In genomic region chr13:19150438-19151301, GRCm38 (mm10) we compare ENCODE assay signal across 25 mouse cellular contexts.
DNase-seq lines count a peak whose midpoint lies in the region; ATAC-seq and TF ChIP-seq lines count a peak whose summit lies in the region.
"Had no signal": no experiment of that assay in that cellular context is flagged by ENCODE, and none has a peak within 500 bp of the region (broad histone marks: within the 10 kb centered on the region; RNA-seq: fewer than 3 reads in every experiment).

No protein-coding gene starts in this region.

- ATAC-seq in kidney, embryonic 15.5 days (replicated peaks; ENCODE audit: low FRiP score), result peak; percentile 36; the same call in 1 of the 2 replicates
- peak; percentile 48 for ATAC-seq in Patski
- peak; percentile 83 for ATAC-seq in liver, embryonic 16.5 days (ENCODE audit: low read depth)
- ATAC-seq in lung, postnatal 0 days, result no peak
- ATAC-seq: CD4-positive, CD25-positive, alpha-beta regulatory T cell, adult 4 months; forebrain, embryonic 16.5 days; midbrain, embryonic 16.5 days had no signal

- no peak overlapping the region for H3K4me3 ChIP-seq in kidney, embryonic 15.5 days (replicated peaks)
- H3K4me3 ChIP-seq in liver, embryonic 16.5 days (ENCODE audit: low read depth, low read length), result no peak overlapping the region
- H3K4me3 ChIP-seq in lung, postnatal 0 days (ENCODE audit: low read depth, low read length), result no peak overlapping the region
- H3K4me3 ChIP-seq: gastrocnemius, adult 2 months; hindbrain, embryonic 15.5 days; limb, embryonic 12.5 days; myocyte; neural tube, embryonic 13.5 days had no signal

- POLR2A ChIA-PET in Patski (lab: Charles Lee), result no interaction called here

- no peaks in the 10 kb centered on the region for H3K9me3 ChIP-seq in kidney, embryonic 15.5 days (replicated peaks)
- no peaks in the 10 kb centered on the region for H3K9me3 ChIP-seq in liver, embryonic 16.5 days (replicated peaks; ENCODE audit: control insufficient read depth, low read length)
- H3K9me3 ChIP-seq in lung, postnatal 0 days (ENCODE audit: low read length), result no peaks in the 10 kb centered on the region
- H3K9me3 ChIP-seq: hindbrain, embryonic 15.5 days; limb, embryonic 12.5 days; neural tube, embryonic 13.5 days had no signal

- no peak overlapping the region for H3K9ac ChIP-seq in kidney, embryonic 15.5 days
- no peak overlapping the region for H3K9ac ChIP-seq in liver, embryonic 16.5 days (ENCODE audit: low read depth, low read length)
- no peak overlapping the region for H3K9ac ChIP-seq in lung, postnatal 0 days (replicated peaks; ENCODE audit: low read depth)
- H3K9ac ChIP-seq: hindbrain, embryonic 15.5 days; limb, embryonic 12.5 days; lung, embryonic 14.5 days; neural tube, embryonic 13.5 days had no signal

- no peak for TF ChIP-seq EP300 in lung, postnatal 0 days (IDR thresholded peaks at IDR 0.05)

- H3K27ac ChIP-seq in kidney, embryonic 15.5 days, result no peak overlapping the region
- no peak overlapping the region for H3K27ac ChIP-seq in liver, embryonic 16.5 days (ENCODE audit: low read length)
- H3K27ac ChIP-seq in lung, postnatal 0 days (ENCODE audit: low read length), result no peak overlapping the region
- H3K27ac ChIP-seq: gastrocnemius, adult 2 months; hindbrain, embryonic 15.5 days; limb, embryonic 12.5 days; neural tube, embryonic 13.5 days had no signal

- H3K4me1 ChIP-seq in kidney, embryonic 15.5 days, result no peaks in the 10 kb centered on the region
- peaks cover 5% of the 10 kb centered on the region for H3K4me1 ChIP-seq in liver, embryonic 16.5 days (ENCODE audit: control insufficient read depth, low read depth, low read length)
- no peaks in the 10 kb centered on the region for H3K4me1 ChIP-seq in lung, postnatal 0 days (ENCODE audit: insufficient read depth, low read depth, low read length)
- H3K4me1 ChIP-seq: hindbrain, embryonic 15.5 days; limb, embryonic 12.5 days had no signal

- DNase-seq in kidney, adult 8-10 months, result no peak
- no peak for DNase-seq in Patski (ENCODE audit: low read depth, low spot score)
- DNase-seq in liver, result peak; percentile 53
- DNase-seq in layer of hippocampus, adult 18-20 months (ENCODE audit: low spot score in 2 of 2), result no peak
- no peak for DNase-seq in lung, postnatal 0 days (ENCODE audit: low spot score)
- no peak for DNase-seq in lung, adult 18-20 months
- DNase-seq: adrenal gland, adult 2 months; cerebellum, adult 18-20 months; cerebellum, postnatal 14 days; gastrocnemius, adult 2 months; lung, embryonic 14.5 days; lung, postnatal 36 days; right cerebral cortex, adult 18-20 months; thymus, adult 18-20 months; thymus, postnatal 4 days had no signal

- in situ Hi-C loops in Patski (cut with MboI; ENCODE audit: low pct_unique_long_range_greater_than_20kb), result loop anchor here (10.0 kb wide), 1 partner anchor 524 kb away; no protein-coding TSS in a partner anchor

- H3K27me3 ChIP-seq in kidney, embryonic 15.5 days, result no peaks in the 10 kb centered on the region
- H3K27me3 ChIP-seq in Patski, result no peaks in the 10 kb centered on the region
- H3K27me3 ChIP-seq in liver, embryonic 16.5 days (ENCODE audit: control insufficient read depth, insufficient read depth, low read depth, low read length), result no peaks in the 10 kb centered on the region
- H3K27me3 ChIP-seq in lung, postnatal 0 days (replicated peaks; ENCODE audit: insufficient read depth, low read length), result no peaks in the 10 kb centered on the region
- H3K27me3 ChIP-seq: hindbrain, embryonic 15.5 days; limb, embryonic 12.5 days; neural tube, embryonic 13.5 days had no signal

- H3K36me3 ChIP-seq in kidney, embryonic 15.5 days, result no peaks in the 10 kb centered on the region
- H3K36me3 ChIP-seq in liver, embryonic 16.5 days (ENCODE audit: control insufficient read depth, insufficient read depth), result no peaks in the 10 kb centered on the region
- no peaks in the 10 kb centered on the region for H3K36me3 ChIP-seq in lung, postnatal 0 days (ENCODE audit: insufficient read depth, low read length)
- H3K36me3 ChIP-seq: limb, embryonic 12.5 days had no signal

- 76% methylated on average over 12 of the region's 12 CpGs for WGBS in kidney, embryonic 15.5 days
- 40% methylated on average over 12 of the region's 12 CpGs for WGBS in liver, embryonic 16.5 days (ENCODE audit: insufficient replicate concordance)
- 77% methylated on average over 12 of the region's 12 CpGs for WGBS in lung, postnatal 0 days

- CTCF ChIA-PET in Patski (lab: Charles Lee), result interaction anchor here (0.9 to 1.1 kb wide), 2 partner anchors 10 to 27 kb away, joined by 3 read pairs; no protein-coding TSS in a partner anchor

- TF ChIP-seq CTCF in Patski (IDR thresholded peaks at IDR 0.05), result no peak
- no peak for TF ChIP-seq CTCF in lung, postnatal 0 days (IDR thresholded peaks at IDR 0.05)

- H3K4me2 ChIP-seq in kidney, embryonic 15.5 days, result no peak overlapping the region
- H3K4me2 ChIP-seq in liver, embryonic 16.5 days (ENCODE audit: low read depth, low read length), result no peak overlapping the region
- no peak overlapping the region for H3K4me2 ChIP-seq in lung, postnatal 0 days (replicated peaks; ENCODE audit: low read depth, low read length)
- H3K4me2 ChIP-seq: heart, embryonic 11.5 days; hindbrain, embryonic 15.5 days; limb, embryonic 12.5 days; lung, embryonic 14.5 days; neural tube, embryonic 13.5 days had no signal
